Mouse (Mus musculus) spleen, adult 2 months (tissue): ENCODE data around the gene Pou5f2.

Experiments used
- CTCF ChIP-seq: fragments of 200-500 bp; IDR thresholded peaks from 2 replicates; pipeline ENCODE4 v1.5.1; 2011; ENCODE audit warnings: mild to moderate bottlenecking, inconsistent platforms; ENCODE audit not compliant: insufficient read depth, insufficient read length, insufficient replicate concordance; ENCODE audit errors: extremely low read depth
- POLR2A ChIP-seq: fragments of 200-500 bp; IDR thresholded peaks from 2 replicates; pipeline ENCODE4 v1.6.1; 2011; ENCODE audit warnings: low read depth, low read length, inconsistent platforms

DNA sequence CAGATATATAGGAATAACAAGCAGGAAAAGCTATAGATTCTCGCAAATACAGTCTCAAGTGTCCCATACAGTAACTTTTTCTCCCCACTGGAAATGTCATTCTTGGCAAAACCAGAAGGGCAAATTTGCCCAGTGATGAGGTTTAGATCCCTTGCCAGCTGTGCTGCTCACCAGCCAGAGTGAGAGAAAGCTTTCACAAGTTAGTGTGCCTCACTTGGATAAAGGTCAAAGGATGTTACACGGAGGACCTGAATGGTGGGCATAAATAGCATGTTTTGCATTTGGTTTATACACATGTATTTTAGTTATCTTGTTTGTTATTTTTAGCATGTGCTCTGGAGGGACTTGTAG lies 41.9 kb upstream of the Pou5f2 start:
- TF ChIP-seq CTCF (no peak), POLR2A (no peak)
